Mouse (Mus musculus) spleen, adult 2 months (tissue): ENCODE results near the gene Klf7. TPM values are rescaled to one million over a fixed set of nuclear protein-coding genes. Genes with fewer than 3 reads are reported as not detected.

Experiments used
- DNase-seq, 2 experiments: peaks; one replicate each; pipeline versions ENCODE4 v3.0.0 to v3.0.0-alpha.2; 2012 to 2021; ENCODE audit warnings: low spot score in 2 of 2, low read depth in 1 of 2
- H3K27ac ChIP-seq: fragments of 200-500 bp; 2 replicates; pipeline ENCODE4 v1.5.1; 2012; ENCODE audit warnings: low read length, inconsistent platforms; ENCODE audit not compliant: insufficient read depth
- H3K27me3 ChIP-seq: fragments of 200-500 bp; 2 replicates; pipeline ENCODE4 v1.6.1; 2012; ENCODE audit warnings: mild to moderate bottlenecking, moderate library complexity, low read length, inconsistent platforms; ENCODE audit not compliant: control insufficient read depth, insufficient read depth
- H3K36me3 ChIP-seq: fragments of 200-500 bp; 2 replicates; pipeline ENCODE4 v1.6.1; 2012; ENCODE audit warnings: mild to moderate bottlenecking, low read length, inconsistent platforms; ENCODE audit not compliant: control insufficient read depth, insufficient read depth
- H3K4me1 ChIP-seq: fragments of 200-500 bp; 2 replicates; pipeline ENCODE4 v1.6.1; 2011; ENCODE audit warnings: inconsistent platforms; ENCODE audit not compliant: control insufficient read depth, insufficient read depth, insufficient read length
- H3K4me3 ChIP-seq: fragments of 200-500 bp; 2 replicates; pipeline ENCODE4 v1.5.1; 2011; ENCODE audit warnings: mild to moderate bottlenecking, inconsistent platforms; ENCODE audit not compliant: insufficient read depth, insufficient read length; ENCODE audit errors: extremely low read depth
- CTCF ChIP-seq: fragments of 200-500 bp; IDR thresholded peaks from 2 replicates; pipeline ENCODE4 v1.5.1; 2011; ENCODE audit warnings: mild to moderate bottlenecking, inconsistent platforms; ENCODE audit not compliant: insufficient read depth, insufficient read length, insufficient replicate concordance; ENCODE audit errors: extremely low read depth
- POLR2A ChIP-seq: fragments of 200-500 bp; IDR thresholded peaks from 2 replicates; pipeline ENCODE4 v1.6.1; 2011; ENCODE audit warnings: low read depth, low read length, inconsistent platforms
- WGBS: fragments of 180-500 bp; shearing (Covaris S2); methylation state at CpG from one replicate; pipeline ENCODE4 v1.1.7; 2018; 5-methylcytosine and 5-hydroxymethylcytosine counted together
- polyA plus RNA-seq: library from polyadenylated mRNA; depleted of rRNA; stranded (reverse); fragments of >200 nt; gene quantifications from 2 replicates; pipeline ENCODE4 v1.2.3, GENCODE M21; 2012

Gene Klf7
- polyA plus RNA-seq, 1 experiment = 11.5 TPM

GRCm38 (mm10) chr1:64070947-64071346, 51.1 kb downstream of the Klf7 start:
- H3K4me3 ChIP-seq = no peak overlapping the region
- H3K27ac ChIP-seq = no peak overlapping the region
- H3K36me3 ChIP-seq = peaks cover 6% of the 10 kb centered on the region; the same call in 1 of the 2 replicates
- no peak for TF ChIP-seq POLR2A
- no peaks in the 10 kb centered on the region for H3K4me1 ChIP-seq
- H3K27me3 ChIP-seq = no peaks in the 10 kb centered on the region
- no peak for DNase-seq
- 88% methylated on average over 2 of the region's 2 CpGs for WGBS

GRCm38 (mm10) chr1:64066320-64067254, 55.5 kb downstream of the Klf7 start:
- Histone ChIP-seq H3K27ac (no peak overlapping the region), H3K4me3 (no peak overlapping the region), H3K36me3 (no peaks in the 10 kb centered on the region; the same call in 1 of the 2 replicates), H3K4me1 (no peaks in the 10 kb centered on the region), H3K27me3 (no peaks in the 10 kb centered on the region)
- WGBS = 89% methylated on average over 10 of the region's 10 CpGs
- DNase-seq = no peak
- TF ChIP-seq CTCF = no peak
- no peak for TF ChIP-seq POLR2A

- DNase-seq = no peak
- 94% methylated on average over 10 of the region's 10 CpGs for WGBS
- no peak overlapping the region for H3K27ac ChIP-seq
- TF ChIP-seq CTCF = no peak
- no peak for TF ChIP-seq POLR2A
- peaks cover 2% of the 10 kb centered on the region; the same call in 1 of the 2 replicates for H3K36me3 ChIP-seq
- no peak overlapping the region for H3K4me3 ChIP-seq
- H3K4me1 ChIP-seq = no peaks in the 10 kb centered on the region
- H3K27me3 ChIP-seq = no peaks in the 10 kb centered on the region
Observed at GRCm38 (mm10) chr1:64061488-64061887, 60.6 kb downstream of the Klf7 start.

- Histone ChIP-seq H3K27ac (no peak overlapping the region), H3K27me3 (no peaks in the 10 kb centered on the region), H3K36me3 (peaks cover 2% of the 10 kb centered on the region; the same call in 1 of the 2 replicates), H3K4me3 (no peak overlapping the region), H3K4me1 (no peaks in the 10 kb centered on the region)
- no peak for DNase-seq
- 90% methylated on average over 9 of the region's 9 CpGs for WGBS
- TF ChIP-seq CTCF (no peak), POLR2A (no peak)
Observed at GRCm38 (mm10) chr1:64060699-64061454, 61.2 kb downstream of the Klf7 start.

GRCm38 (mm10) chr1:64060116-64060515, 62.0 kb downstream of the Klf7 start:
- peaks cover 2% of the 10 kb centered on the region; the same call in 1 of the 2 replicates for H3K36me3 ChIP-seq
- no peak overlapping the region for H3K4me3 ChIP-seq
- TF ChIP-seq POLR2A (no peak), CTCF (no peak)
- no peaks in the 10 kb centered on the region for H3K27me3 ChIP-seq
- no peaks in the 10 kb centered on the region for H3K4me1 ChIP-seq
- no peak for DNase-seq
- H3K27ac ChIP-seq = no peak overlapping the region
- 90% methylated on average over 7 of the region's 7 CpGs for WGBS

- H3K4me1 ChIP-seq = no peaks in the 10 kb centered on the region
- no peaks in the 10 kb centered on the region for H3K27me3 ChIP-seq
- 85% methylated on average over 2 of the region's 2 CpGs for WGBS
Observed at GRCm38 (mm10) chr1:64056541-64056940, 65.5 kb downstream of the Klf7 start.

More at GRCm38 (mm10) chr1:64056541-64056940, 65.5 kb downstream of the Klf7 start:
- Histone ChIP-seq H3K36me3 (peaks cover 2% of the 10 kb centered on the region; the same call in 1 of the 2 replicates), H3K27ac (no peak overlapping the region), H3K4me3 (no peak overlapping the region)
- TF ChIP-seq POLR2A = no peak
- TF ChIP-seq CTCF = no peak
- no peak for DNase-seq
